Mouse (Mus musculus): ENCODE results near the gene Kcnk13.

Gene Kcnk13

GRCm38 (mm10) chr12:99964301-99965202, at the start of gene Kcnk13:
Kcnk13 (plus strand) TSS chr12:99964499.
- DNase-seq (ENCODE audit: low spot score in 2 of 2) = peak in 1 of 2 experiments; percentile 68

DNA sequence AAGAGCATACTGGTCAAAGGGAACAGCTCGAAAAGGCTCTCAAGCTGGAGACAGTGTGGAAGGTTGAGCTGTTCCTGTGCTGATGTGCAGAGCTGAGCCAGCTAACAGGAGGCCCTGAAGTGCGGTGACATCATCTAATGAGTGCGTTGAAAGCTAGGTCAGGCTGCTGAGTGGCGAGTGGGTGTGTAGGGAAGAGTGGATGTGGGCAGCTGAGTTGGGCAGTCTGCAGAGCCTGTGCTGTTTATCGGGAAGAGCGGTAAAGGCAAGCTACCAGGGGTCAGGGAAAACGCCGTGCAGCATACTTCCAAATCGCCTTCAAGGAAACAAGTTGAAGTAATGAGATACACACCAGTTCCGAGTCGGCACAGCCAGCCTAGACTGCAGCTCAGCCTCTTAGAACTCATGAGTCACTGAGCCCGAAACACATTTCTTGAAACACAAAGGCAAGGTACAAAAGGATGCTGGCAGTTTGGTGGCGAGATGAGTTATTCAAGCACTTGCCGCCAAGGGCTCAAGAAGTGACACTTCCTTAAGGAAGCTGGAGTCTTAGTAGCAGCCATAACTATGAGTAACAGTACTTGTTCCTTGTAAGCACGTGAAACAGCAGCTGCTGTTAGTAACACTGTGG, 46.4 kb upstream of the Kcnk13 start:
- DNase-seq (ENCODE audit: low spot score in 2 of 2) = no peak

DNA sequence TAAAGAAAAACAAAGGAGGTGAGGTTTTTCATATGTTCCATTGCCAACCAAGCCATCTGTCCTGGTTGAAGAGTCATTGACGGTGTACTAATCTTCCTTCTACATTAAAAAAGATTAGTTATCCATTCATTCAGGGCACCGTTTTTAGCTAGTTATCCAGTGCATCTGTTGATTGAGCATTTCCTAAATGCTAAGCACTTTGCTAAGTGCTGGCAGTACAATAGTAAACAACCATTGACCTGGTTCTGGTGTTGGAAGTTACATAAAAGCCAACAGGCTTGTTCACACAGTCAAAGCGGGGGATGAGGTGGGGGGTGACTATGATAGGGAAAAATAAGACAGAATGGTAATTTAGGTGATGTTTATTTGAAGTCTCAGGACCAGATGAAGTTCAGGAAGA, 44.7 kb upstream of the Kcnk13 start:
- no peak for DNase-seq (ENCODE audit: low spot score in 2 of 2)

GRCm38 (mm10) chr12:99921045-99921444, 43.3 kb upstream of the Kcnk13 start:
- DNase-seq (ENCODE audit: low spot score in 2 of 2) = no peak

- no peak for DNase-seq (ENCODE audit: low spot score in 2 of 2)
Measured at GRCm38 (mm10) chr12:99923131-99923606, 41.1 kb upstream of the Kcnk13 start.

DNA sequence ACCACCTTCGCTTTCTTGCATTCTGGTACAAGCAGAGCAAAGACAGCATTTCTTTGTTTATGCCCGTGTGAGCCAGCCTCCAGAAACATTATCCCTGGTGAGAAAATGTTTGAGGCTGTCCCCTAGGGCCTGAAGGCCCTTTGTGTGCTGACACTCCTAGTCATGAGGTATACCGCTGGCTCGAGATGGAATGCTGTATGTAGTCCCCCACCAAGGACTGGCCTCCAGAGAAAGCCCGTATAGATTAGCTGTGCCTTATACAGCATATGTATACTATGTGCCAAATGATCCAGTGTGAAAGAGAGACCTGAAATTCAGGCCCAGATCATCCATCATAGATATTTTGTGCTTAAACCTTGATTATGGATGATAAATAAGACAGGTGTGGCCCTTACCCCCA, 40.6 kb upstream of the Kcnk13 start:
- no peak for DNase-seq (ENCODE audit: low spot score in 2 of 2)

DNA sequence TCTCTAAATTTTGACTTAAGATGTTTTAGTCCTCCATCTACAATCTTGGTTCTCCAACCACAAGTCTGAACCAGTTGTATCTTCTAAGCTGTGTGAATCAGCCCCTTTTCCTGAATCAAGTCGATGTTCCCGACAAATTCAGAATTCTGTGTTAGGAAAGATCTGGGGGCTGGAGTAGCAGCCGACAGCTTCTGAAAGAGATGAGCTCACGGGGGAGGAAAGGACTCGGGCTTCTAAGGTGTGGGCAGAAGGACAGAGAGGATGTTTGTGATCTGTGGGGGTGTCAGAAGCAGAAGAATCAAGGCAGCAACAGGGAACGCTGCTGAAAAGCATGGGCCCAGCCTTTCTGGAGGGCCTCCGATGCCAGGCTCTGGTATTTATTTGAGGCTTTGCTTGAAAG, 36.0 kb upstream of the Kcnk13 start:
- peak in 1 of 2 experiments; percentile 27 for DNase-seq (ENCODE audit: low spot score in 2 of 2)

GRCm38 (mm10) chr12:99929160-99929559, 35.1 kb upstream of the Kcnk13 start:
- DNase-seq (ENCODE audit: low spot score in 2 of 2) = no peak

DNA sequence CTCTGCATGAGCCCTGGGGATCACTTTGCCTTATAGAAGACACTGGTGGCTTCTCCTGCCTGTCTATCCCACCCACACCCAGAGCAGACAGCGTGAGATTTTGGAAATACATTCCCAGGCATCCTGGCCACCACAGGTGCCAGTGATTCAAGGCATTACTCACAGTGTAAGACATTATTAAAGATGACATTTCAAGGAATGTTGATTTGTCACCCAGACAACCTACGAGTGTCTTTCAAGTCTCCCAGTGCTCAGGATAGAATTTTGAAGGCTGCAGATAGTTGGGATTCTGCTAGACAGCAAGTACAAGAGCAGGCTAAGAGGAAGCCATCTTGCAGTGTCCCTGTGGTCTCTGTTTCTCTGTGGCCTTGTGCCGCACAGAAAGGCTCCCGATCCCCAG, 32.1 kb upstream of the Kcnk13 start:
- DNase-seq (ENCODE audit: low spot score in 2 of 2) = no peak

GRCm38 (mm10) chr12:99933630-99934029, 30.7 kb upstream of the Kcnk13 start:
- DNase-seq (ENCODE audit: low spot score in 2 of 2) = no peak

DNA sequence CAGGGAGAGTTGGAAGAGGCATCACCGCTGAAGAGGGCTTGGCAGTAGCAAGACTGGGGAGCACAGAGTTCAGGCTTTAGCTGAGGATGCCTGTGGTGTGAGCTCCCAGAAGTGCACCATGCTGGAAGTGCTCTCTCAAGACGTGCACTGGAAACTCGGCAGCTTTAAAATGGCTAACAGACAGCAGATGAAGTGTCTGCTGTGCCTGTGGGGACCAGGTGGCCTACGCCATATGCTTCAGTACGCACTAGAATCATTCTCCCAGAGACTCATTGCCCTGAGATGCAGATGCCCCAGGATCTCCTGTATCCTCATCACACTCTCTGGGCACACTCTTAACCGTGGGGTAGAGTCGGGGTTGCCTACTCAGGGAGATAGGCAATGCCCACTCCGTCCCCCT, 28.9 kb upstream of the Kcnk13 start:
- no peak for DNase-seq (ENCODE audit: low spot score in 2 of 2)

DNA sequence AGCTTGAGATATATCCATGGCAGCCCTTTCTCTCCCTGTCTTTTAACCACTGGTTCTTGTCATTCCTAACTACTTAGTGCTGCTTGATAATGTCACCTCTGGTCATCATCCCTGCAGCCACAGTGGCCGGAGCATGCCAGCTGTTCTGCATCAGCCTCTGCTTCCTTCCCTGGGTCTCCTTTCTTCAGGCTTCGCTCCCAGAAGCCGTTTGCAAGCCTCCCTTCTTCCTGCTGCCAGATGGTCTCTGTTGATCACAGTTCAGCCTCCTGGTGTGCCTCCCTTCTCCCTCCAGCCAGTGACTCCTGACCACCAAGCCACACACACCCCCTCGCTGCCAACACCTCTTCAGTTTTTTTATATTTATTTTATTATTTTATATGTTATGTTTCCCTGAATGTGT, 25.8 kb upstream of the Kcnk13 start:
- DNase-seq (ENCODE audit: low spot score in 2 of 2) = no peak

DNA sequence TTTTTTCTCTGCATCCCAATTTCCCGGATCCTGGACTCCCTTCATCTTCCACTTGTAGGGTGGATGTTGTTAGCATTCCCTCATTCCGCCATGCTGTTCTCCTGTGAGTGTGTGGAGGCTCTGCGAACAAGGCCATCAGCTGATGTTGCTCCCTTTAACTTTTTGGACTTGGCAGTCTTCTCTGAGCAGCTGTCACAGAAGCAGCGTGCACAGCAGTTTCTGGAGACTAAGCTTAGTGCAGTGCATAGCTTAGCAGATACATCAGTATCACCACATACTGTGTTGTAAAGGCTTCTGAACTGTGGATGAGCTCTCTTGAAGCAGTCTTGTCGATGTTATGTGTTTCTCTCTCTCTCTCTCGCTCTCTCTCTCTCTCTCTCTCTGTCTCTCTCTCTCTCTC, 25.1 kb upstream of the Kcnk13 start:
- no peak for DNase-seq (ENCODE audit: low spot score in 2 of 2)

- DNase-seq (ENCODE audit: low spot score in 2 of 2) = no peak
Measured at GRCm38 (mm10) chr12:99940704-99941103, 23.6 kb upstream of the Kcnk13 start.

- DNase-seq (ENCODE audit: low spot score in 2 of 2) = no peak
Measured at GRCm38 (mm10) chr12:99942441-99942840, 21.9 kb upstream of the Kcnk13 start.

- peak in 1 of 2 experiments; percentile 57 for DNase-seq (ENCODE audit: low spot score in 2 of 2)
Measured at GRCm38 (mm10) chr12:99952928-99953327, 11.4 kb upstream of the Kcnk13 start.

- DNase-seq (ENCODE audit: low spot score in 2 of 2) = no peak
Measured at GRCm38 (mm10) chr12:99956411-99956810, 7.9 kb upstream of the Kcnk13 start.

GRCm38 (mm10) chr12:99958068-99959060, 5.9 kb upstream of the Kcnk13 start:
- DNase-seq (ENCODE audit: low spot score in 2 of 2) = no peak

DNA sequence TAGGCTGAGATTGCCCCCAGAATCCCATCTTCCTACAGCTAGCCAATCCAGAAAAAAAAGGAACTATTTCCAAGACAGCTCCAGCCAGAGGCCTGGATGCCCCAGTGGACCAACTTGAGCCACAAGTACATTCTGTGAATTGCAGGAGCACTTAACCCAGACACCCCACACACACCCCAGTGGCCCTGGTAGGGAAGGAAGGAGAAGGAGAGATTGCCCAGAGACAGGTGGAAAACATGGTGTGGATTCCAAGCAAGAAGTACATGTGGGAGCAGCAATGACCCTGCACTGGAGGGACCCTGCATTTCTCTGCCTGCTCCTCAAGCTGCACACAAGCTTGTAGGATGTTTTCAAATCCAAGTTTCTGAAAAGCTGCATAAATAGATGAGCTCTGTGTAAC, 5.0 kb upstream of the Kcnk13 start:
- no peak for DNase-seq (ENCODE audit: low spot score in 2 of 2)

DNA sequence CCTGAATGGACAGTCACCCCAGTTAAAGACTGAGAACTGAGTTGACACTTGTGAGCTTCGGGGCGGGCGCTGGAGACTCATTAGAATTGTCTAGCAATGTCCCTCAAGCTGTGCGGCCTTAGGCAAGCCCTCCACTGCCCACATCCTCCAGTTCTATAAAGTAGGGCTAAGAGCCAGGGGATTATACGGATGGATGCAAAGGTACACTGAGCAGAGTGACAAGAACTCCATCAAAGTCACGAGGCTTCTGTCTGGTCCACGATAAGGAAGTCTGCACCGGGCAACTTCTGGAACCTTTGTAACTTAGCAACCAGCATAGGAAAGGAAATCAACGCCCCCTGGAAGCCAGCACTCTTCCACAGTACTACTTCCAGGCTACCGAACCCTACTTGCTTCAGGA, 4.4 kb upstream of the Kcnk13 start:
- DNase-seq (ENCODE audit: low spot score in 2 of 2) = no peak

DNA sequence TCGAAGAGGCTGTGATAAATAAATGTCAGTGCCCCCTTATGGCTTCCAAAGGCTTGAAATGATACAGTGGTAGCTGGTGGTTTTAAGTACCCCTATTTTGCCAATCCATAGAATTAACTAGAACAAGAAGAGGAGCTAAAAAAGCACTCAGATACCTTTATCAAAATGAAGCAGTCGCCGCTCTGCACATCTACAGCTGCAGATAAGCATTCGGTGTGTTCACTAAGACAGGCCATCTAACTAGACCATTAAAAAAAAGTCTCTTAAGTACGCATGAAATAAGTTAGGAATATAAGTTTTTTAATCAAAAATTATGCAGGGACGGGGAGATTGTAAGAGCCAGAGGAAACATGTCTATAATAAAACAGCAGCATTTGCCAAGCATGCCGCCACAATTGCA, 3.6 kb upstream of the Kcnk13 start:
- DNase-seq (ENCODE audit: low spot score in 2 of 2) = no peak

Measured in frontal cortex, postnatal 14 days (tissue).